Mouse (Mus musculus) adrenal gland, postnatal 14 days (tissue): ENCODE data around the gene Abhd14b. TPM values are rescaled to one million over a fixed set of nuclear protein-coding genes. Genes with fewer than 3 reads are reported as not detected.

Experiments used
- DNase-seq: peaks from one replicate; pipeline ENCODE4 v3.0.0; 2021; ENCODE audit warnings: mixed read lengths
- long read RNA-seq, 2 experiments: library from polyadenylated mRNA; stranded (forward); transcript quantifications; one replicate each; pipeline ENCODE4 v2.0.0; 2021
- total RNA-seq: library from RNA; stranded (reverse); gene quantifications from 2 replicates; pipeline ENCODE4 v1.2.3, GENCODE M21; 2021

Gene Abhd14b
- total RNA-seq, result 23.6 and 33.1 TPM in 2 replicates
- long read RNA-seq, experiment 1, transcript Abhd14b-201 (4 exons, 1,745 nt), result major isoform, 38 of 52 reads
- long read RNA-seq, experiment 1, partial matches to known transcripts, result 6 of 52 reads
- long read RNA-seq, experiment 1, other reads (novel, unspliced or antisense), result 3 of 52 reads
- long read RNA-seq, experiment 2, transcript Abhd14b-202 (4 exons, 1,200 nt), result minor isoform, 6 of 67 reads
- long read RNA-seq, experiment 2, transcript Abhd14b-201 (4 exons, 1,745 nt), result major isoform, 49 of 67 reads
- long read RNA-seq, experiment 2, partial matches to known transcripts, result 4 of 67 reads
- long read RNA-seq, experiment 2, other reads (novel, unspliced or antisense), result 6 of 67 reads

- DNase-seq, result peak; percentile 98
Measured at GRCm38 (mm10) chr9:106447348-106447747, at the start of gene Abhd14b, which contains the start of gene Abhd14a. Abhd14b (plus strand) TSS chr9:106447459. Abhd14a (minus strand) TSS chr9:106447678.

GRCm38 (mm10) chr9:106397733-106398132 is 49.5 kb upstream of the Abhd14b start:
- peak; percentile 44 for DNase-seq

GRCm38 (mm10) chr9:106398667-106399311 is 48.5 kb upstream of the Abhd14b start:
- no peak for DNase-seq

GRCm38 (mm10) chr9:106399808-106400207 is 47.5 kb upstream of the Abhd14b start:
- no peak for DNase-seq

- no peak for DNase-seq
Measured at GRCm38 (mm10) chr9:106402149-106402548, 45.1 kb upstream of the Abhd14b start.

GRCm38 (mm10) chr9:106402607-106403375 is 44.5 kb upstream of the Abhd14b start:
- DNase-seq, result no peak

GRCm38 (mm10) chr9:106405275-106405674 is 42.0 kb upstream of the Abhd14b start:
- DNase-seq, result peak; percentile 43

- DNase-seq, result peak; percentile 31
Measured at GRCm38 (mm10) chr9:106406443-106407078, 40.7 kb upstream of the Abhd14b start.

- no peak for DNase-seq
Measured at GRCm38 (mm10) chr9:106409096-106409495, 38.2 kb upstream of the Abhd14b start.

GRCm38 (mm10) chr9:106410086-106410650 is 37.1 kb upstream of the Abhd14b start:
- no peak for DNase-seq

- no peak for DNase-seq
Measured at GRCm38 (mm10) chr9:106411091-106411594, 36.1 kb upstream of the Abhd14b start.

GRCm38 (mm10) chr9:106411729-106412128 is 35.5 kb upstream of the Abhd14b start:
- DNase-seq, result no peak

GRCm38 (mm10) chr9:106412210-106412609 is 35.0 kb upstream of the Abhd14b start:
- peak; percentile 50 for DNase-seq

- DNase-seq, result no peak
Measured at GRCm38 (mm10) chr9:106413606-106414005, 33.7 kb upstream of the Abhd14b start.

GRCm38 (mm10) chr9:106416826-106417225 is 30.4 kb upstream of the Abhd14b start:
- DNase-seq, result no peak

GRCm38 (mm10) chr9:106417841-106418625 is 29.2 kb upstream of the Abhd14b start:
- peak; percentile 88 for DNase-seq

- DNase-seq, result no peak
Measured at GRCm38 (mm10) chr9:106420608-106421007, 26.7 kb upstream of the Abhd14b start.

- DNase-seq, result no peak
Measured at GRCm38 (mm10) chr9:106421033-106421864, 26.0 kb upstream of the Abhd14b start.

- peak; percentile 92 for DNase-seq
Measured at GRCm38 (mm10) chr9:106421865-106422160, 25.4 kb upstream of the Abhd14b start.

GRCm38 (mm10) chr9:106428719-106429220 is 18.5 kb upstream of the Abhd14b start:
- DNase-seq, result no peak
